Mouse (Mus musculus): ENCODE results near the gene Fam229a.

The Fam229a gene

GRCm38 (mm10) chr4:129495672-129496562 is 4.9 kb downstream of the Fam229a start:
- no peak for DNase-seq (ENCODE audit: low spot score)

- DNase-seq (ENCODE audit: low spot score) = peak; percentile 34
These were observed 5.6 kb downstream of the Fam229a start for GRCm38 (mm10) chr4:129496631-129497030.

GRCm38 (mm10) chr4:129498941-129499340 is 8.0 kb downstream of the Fam229a start:
- no peak for DNase-seq (ENCODE audit: low spot score)

GRCm38 (mm10) chr4:129500017-129500416 is 9.0 kb downstream of the Fam229a start:
- DNase-seq (ENCODE audit: low spot score) = no peak

GRCm38 (mm10) chr4:129500607-129501566 is 9.9 kb downstream of the Fam229a start:
- DNase-seq (ENCODE audit: low spot score) = peak; percentile 99

- DNase-seq (ENCODE audit: low spot score) = no peak
These were observed 11.4 kb downstream of the Fam229a start for GRCm38 (mm10) chr4:129502327-129502888.

GRCm38 (mm10) chr4:129502901-129503444 is 12.0 kb downstream of the Fam229a start:
- DNase-seq (ENCODE audit: low spot score) = no peak

- DNase-seq (ENCODE audit: low spot score) = no peak
These were observed 14.5 kb downstream of the Fam229a start for GRCm38 (mm10) chr4:129505511-129505910.

GRCm38 (mm10) chr4:129507434-129508236 is 16.6 kb downstream of the Fam229a start:
- DNase-seq (ENCODE audit: low spot score) = no peak

GRCm38 (mm10) chr4:129508237-129508515 is 17.2 kb downstream of the Fam229a start:
- DNase-seq (ENCODE audit: low spot score) = no peak

- no peak for DNase-seq (ENCODE audit: low spot score)
These were observed 18.0 kb downstream of the Fam229a start for GRCm38 (mm10) chr4:129508834-129509600.

GRCm38 (mm10) chr4:129509650-129510049 is 18.7 kb downstream of the Fam229a start:
- no peak for DNase-seq (ENCODE audit: low spot score)

GRCm38 (mm10) chr4:129510723-129511412 is 19.9 kb downstream of the Fam229a start:
- no peak for DNase-seq (ENCODE audit: low spot score)

- DNase-seq (ENCODE audit: low spot score) = no peak
These were observed 20.6 kb downstream of the Fam229a start for GRCm38 (mm10) chr4:129511413-129512096.

GRCm38 (mm10) chr4:129513086-129513767 is 22.2 kb downstream of the Fam229a start, which contains the start of gene Marcksl1:
Marcksl1 (plus strand) TSS chr4:129513581.
- peak; percentile 84 for DNase-seq (ENCODE audit: low spot score)

GRCm38 (mm10) chr4:129513891-129514290 is 22.9 kb downstream of the Fam229a start:
- no peak for DNase-seq (ENCODE audit: low spot score)

GRCm38 (mm10) chr4:129514300-129514898 is 23.4 kb downstream of the Fam229a start:
- peak; percentile 59 for DNase-seq (ENCODE audit: low spot score)

GRCm38 (mm10) chr4:129516925-129517324 is 25.9 kb downstream of the Fam229a start:
- no peak for DNase-seq (ENCODE audit: low spot score)
